Mouse (Mus musculus) brain, embryonic 14.5 days (tissue): ENCODE data around the gene Ppp2r1b.

Source experiments
- CTCF ChIP-seq: fragments of 200-500 bp; IDR thresholded peaks from 2 replicates; pipeline ENCODE4 v1.5.1; 2012; ENCODE audit warnings: inconsistent platforms, mild to moderate bottlenecking, moderate library complexity, borderline replicate concordance; ENCODE audit not compliant: insufficient read depth, insufficient read length; ENCODE audit errors: extremely low read depth
- POLR2A ChIP-seq: fragments of 200-500 bp; IDR thresholded peaks from 2 replicates; pipeline ENCODE4 v1.6.1; 2012; ENCODE audit warnings: mild to moderate bottlenecking, inconsistent platforms, borderline replicate concordance; ENCODE audit not compliant: poor library complexity, insufficient read depth, insufficient read length, severe bottlenecking; ENCODE audit errors: extremely low read depth

DNA sequence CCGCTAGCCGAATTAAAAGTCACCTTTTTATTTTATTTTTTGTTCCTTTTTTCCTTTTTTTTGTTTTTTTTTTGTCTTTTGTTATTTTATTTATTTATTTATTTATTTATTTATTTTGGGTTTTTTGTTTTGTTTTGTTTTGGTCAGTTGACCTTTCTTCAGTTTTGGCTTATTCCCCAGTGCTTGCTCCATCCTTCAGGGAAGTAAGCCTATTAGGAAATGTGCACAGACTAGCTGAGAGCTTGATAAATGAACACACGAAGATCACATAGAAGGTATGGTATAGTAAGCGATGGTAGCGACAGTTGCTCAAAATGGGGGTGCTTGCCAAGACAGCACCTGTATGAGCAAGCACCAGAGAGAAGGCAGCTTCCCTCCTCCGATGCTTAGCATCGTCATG lies 47.5 kb upstream of the Ppp2r1b start:
- TF ChIP-seq CTCF (no peak), POLR2A (no peak)
